Mouse (Mus musculus): ENCODE data around the gene Hoxb5. TPM values are rescaled to one million over a fixed set of nuclear protein-coding genes. Genes with fewer than 3 reads are reported as not detected.

The Hoxb5 gene
- polyA plus RNA-seq (2015; fragmentation: Illumina TruSeq; extraction: RNeasy Lipid Tissue Mini Kit (QIAGEN cat#74804); ENCODE audit: low read depth, low replicate concordance): not detected

GRCm38 (mm10) chr11:96303151-96304099 is at the start of gene Hoxb5:
Hoxb5 (plus strand) TSS chr11:96303336.

GRCm38 (mm10) chr11:96270996-96271540 is 32.1 kb upstream of the Hoxb5 start, which contains the start of gene Hoxb9:
Hoxb9 (plus strand) TSS chr11:96271457.

GRCm38 (mm10) chr11:96281855-96282570 is 21.1 kb upstream of the Hoxb5 start, which contains the start of gene Hoxb8:
Hoxb8 (plus strand) TSS chr11:96281905.

GRCm38 (mm10) chr11:96285771-96286738 is 17.1 kb upstream of the Hoxb5 start, which contains the start of gene Hoxb7:
Hoxb7 (plus strand) TSS chr11:96286623.

GRCm38 (mm10) chr11:96291681-96292564 is 11.2 kb upstream of the Hoxb5 start, which contains the start of gene Hoxb6:
Hoxb6 (plus strand) TSS chr11:96292476.

GRCm38 (mm10) chr11:96317608-96318367 is 14.7 kb downstream of the Hoxb5 start, which contains the start of gene Hoxb4:
Hoxb4 (plus strand) TSS chr11:96318267.

GRCm38 (mm10) chr11:96323154-96323553 is 20.0 kb downstream of the Hoxb5 start, which contains the start of gene Hoxb3:
Hoxb3 (plus strand) TSS chr11:96323326.

GRCm38 (mm10) chr11:96350341-96350624 is 47.1 kb downstream of the Hoxb5 start, which contains the start of gene Hoxb2:
Hoxb2 (plus strand) TSS chr11:96350525.

Other genes with a start within 250 kb of the Hoxb5 start
- gene Ube2z, start 237.9 kb upstream of the Hoxb5 start, polyA plus RNA-seq (2015; fragmentation: Illumina TruSeq; extraction: RNeasy Lipid Tissue Mini Kit (QIAGEN cat#74804); ENCODE audit: low read depth, low replicate concordance): 56.3 TPM
- gene Atp5g1, start 227.7 kb upstream of the Hoxb5 start, polyA plus RNA-seq (2015; fragmentation: Illumina TruSeq; extraction: RNeasy Lipid Tissue Mini Kit (QIAGEN cat#74804); ENCODE audit: low read depth, low replicate concordance): 604 TPM
- gene Calcoco2, start 191.4 kb upstream of the Hoxb5 start, polyA plus RNA-seq (2015; fragmentation: Illumina TruSeq; extraction: RNeasy Lipid Tissue Mini Kit (QIAGEN cat#74804); ENCODE audit: low read depth, low replicate concordance): not detected
- gene Ttll6, start 169.6 kb upstream of the Hoxb5 start, polyA plus RNA-seq (2015; fragmentation: Illumina TruSeq; extraction: RNeasy Lipid Tissue Mini Kit (QIAGEN cat#74804); ENCODE audit: low read depth, low replicate concordance): 0.59 TPM
- not detected for gene Hoxb13, start 109.0 kb upstream of the Hoxb5 start, polyA plus RNA-seq (2015; fragmentation: Illumina TruSeq; extraction: RNeasy Lipid Tissue Mini Kit (QIAGEN cat#74804); ENCODE audit: low read depth, low replicate concordance)
- not detected for gene Hoxb9, start 31.9 kb upstream of the Hoxb5 start, polyA plus RNA-seq (2015; fragmentation: Illumina TruSeq; extraction: RNeasy Lipid Tissue Mini Kit (QIAGEN cat#74804); ENCODE audit: low read depth, low replicate concordance)
- not detected for gene Hoxb8, start 21.4 kb upstream of the Hoxb5 start, polyA plus RNA-seq (2015; fragmentation: Illumina TruSeq; extraction: RNeasy Lipid Tissue Mini Kit (QIAGEN cat#74804); ENCODE audit: low read depth, low replicate concordance)
- gene Hoxb7, start 16.7 kb upstream of the Hoxb5 start, polyA plus RNA-seq (2015; fragmentation: Illumina TruSeq; extraction: RNeasy Lipid Tissue Mini Kit (QIAGEN cat#74804); ENCODE audit: low read depth, low replicate concordance): not detected
- not detected for gene Hoxb6, start 10.9 kb upstream of the Hoxb5 start, polyA plus RNA-seq (2015; fragmentation: Illumina TruSeq; extraction: RNeasy Lipid Tissue Mini Kit (QIAGEN cat#74804); ENCODE audit: low read depth, low replicate concordance)
- gene Hoxb4, start 14.9 kb downstream of the Hoxb5 start, polyA plus RNA-seq (2015; fragmentation: Illumina TruSeq; extraction: RNeasy Lipid Tissue Mini Kit (QIAGEN cat#74804); ENCODE audit: low read depth, low replicate concordance): not detected
- gene Hoxb3, start 20.0 kb downstream of the Hoxb5 start, polyA plus RNA-seq (2015; fragmentation: Illumina TruSeq; extraction: RNeasy Lipid Tissue Mini Kit (QIAGEN cat#74804); ENCODE audit: low read depth, low replicate concordance): not detected
- not detected for gene Hoxb2, start 47.2 kb downstream of the Hoxb5 start, polyA plus RNA-seq (2015; fragmentation: Illumina TruSeq; extraction: RNeasy Lipid Tissue Mini Kit (QIAGEN cat#74804); ENCODE audit: low read depth, low replicate concordance)
- gene Hoxb1, start 62.4 kb downstream of the Hoxb5 start, polyA plus RNA-seq (2015; fragmentation: Illumina TruSeq; extraction: RNeasy Lipid Tissue Mini Kit (QIAGEN cat#74804); ENCODE audit: low read depth, low replicate concordance): not detected
- 2.9 TPM for gene Skap1, start 161.3 kb downstream of the Hoxb5 start, polyA plus RNA-seq (2015; fragmentation: Illumina TruSeq; extraction: RNeasy Lipid Tissue Mini Kit (QIAGEN cat#74804); ENCODE audit: low read depth, low replicate concordance)